Mouse (Mus musculus) testis, adult 2 months (tissue): Measurements from ENCODE around the gene Pglyrp3.

ENCODE experiments used
- CTCF ChIP-seq: fragments of 200-500 bp; IDR thresholded peaks from 2 replicates; pipeline ENCODE4 v1.5.1; 2012; ENCODE audit warnings: low read depth, mild to moderate bottlenecking, inconsistent platforms, low read length, moderate library complexity; ENCODE audit not compliant: control insufficient read depth, insufficient read depth, insufficient replicate concordance
- POLR2A ChIP-seq: fragments of 200-500 bp; IDR thresholded peaks from 2 replicates; pipeline ENCODE4 v1.6.1; 2012; ENCODE audit warnings: low read depth, mild to moderate bottlenecking, inconsistent platforms, low read length, moderate library complexity; ENCODE audit not compliant: control insufficient read depth

- no peak for TF ChIP-seq CTCF
- no peak for TF ChIP-seq POLR2A
Observed at GRCm38 (mm10) chr3:92011001-92011400, 3.4 kb upstream of the Pglyrp3 start.
